Mouse (Mus musculus) urinary bladder, postnatal 14 days (tissue): ENCODE data around the gene Tmem208.
A peak's percentile ranks its signal among the peaks of the same experiment; 100 is the strongest.
"Not testable (repeated sequence)": the region's sequence is repeated elsewhere in the genome, so short reads cannot be mapped to it uniquely, and the experiment has no call there.

Experiments used
- DNase-seq: peaks from one replicate; pipeline ENCODE4 v3.0.0; 2021; ENCODE audit warnings: low spot score

The Tmem208 gene

GRCm38 (mm10) chr8:105326141-105326672 lies at the start of gene Tmem208, which contains the start of gene Lrrc29:
Tmem208 (plus strand) TSS chr8:105326354.
Lrrc29 (minus strand) TSS chr8:105326278.
- peak; percentile 98 for DNase-seq

GRCm38 (mm10) chr8:105278911-105279334 lies 47.2 kb upstream of the Tmem208 start:
- peak; percentile 81 for DNase-seq

GRCm38 (mm10) chr8:105280567-105280966 lies 45.6 kb upstream of the Tmem208 start:
- no peak for DNase-seq

- no peak for DNase-seq
Measured at GRCm38 (mm10) chr8:105281821-105282220, 44.3 kb upstream of the Tmem208 start.

GRCm38 (mm10) chr8:105282239-105282638 lies 43.9 kb upstream of the Tmem208 start:
- DNase-seq: no peak

- DNase-seq: peak; percentile 58
Measured at GRCm38 (mm10) chr8:105283074-105283473, 43.1 kb upstream of the Tmem208 start.

GRCm38 (mm10) chr8:105285514-105285913 lies 40.6 kb upstream of the Tmem208 start:
- no peak for DNase-seq

GRCm38 (mm10) chr8:105286907-105287306 lies 39.2 kb upstream of the Tmem208 start:
- DNase-seq: no peak

GRCm38 (mm10) chr8:105288231-105288630 lies 37.9 kb upstream of the Tmem208 start:
- no peak for DNase-seq

- DNase-seq: peak; percentile 93
Measured at GRCm38 (mm10) chr8:105288958-105289732, 37.0 kb upstream of the Tmem208 start.

GRCm38 (mm10) chr8:105289805-105290460 lies 36.2 kb upstream of the Tmem208 start, which contains the start of gene 4931428F04Rik:
4931428F04Rik (minus strand) TSS chr8:105289864.
- DNase-seq: peak; percentile 41

GRCm38 (mm10) chr8:105290554-105291314 lies 35.4 kb upstream of the Tmem208 start:
- peak; percentile 95 for DNase-seq

- not testable (repeated sequence) for DNase-seq
Measured at GRCm38 (mm10) chr8:105291364-105291763, 34.8 kb upstream of the Tmem208 start.

GRCm38 (mm10) chr8:105291802-105292201 lies 34.4 kb upstream of the Tmem208 start:
- not testable (repeated sequence) for DNase-seq

- DNase-seq: no peak
Measured at GRCm38 (mm10) chr8:105292471-105292870, 33.7 kb upstream of the Tmem208 start.

GRCm38 (mm10) chr8:105293405-105293804 lies 32.7 kb upstream of the Tmem208 start:
- no peak for DNase-seq

GRCm38 (mm10) chr8:105294776-105295175 lies 31.4 kb upstream of the Tmem208 start:
- no peak for DNase-seq

- DNase-seq: no peak
Measured at GRCm38 (mm10) chr8:105295256-105295655, 30.9 kb upstream of the Tmem208 start.

GRCm38 (mm10) chr8:105295895-105296573 lies 30.1 kb upstream of the Tmem208 start, which contains the start of gene Exoc3l:
Exoc3l (minus strand) TSS chr8:105296101.
- DNase-seq: no peak

GRCm38 (mm10) chr8:105297511-105298192 lies 28.5 kb upstream of the Tmem208 start, which contains the start of gene E2f4:
E2f4 (plus strand) TSS chr8:105297663.
- DNase-seq: peak; percentile 93
